Mouse (Mus musculus) C2C12 (cell line): ENCODE data around the gene Pcbp2.

Source experiments
- CEBPB ChIP-seq: IDR thresholded peaks from one replicate; pipeline ENCODE4 v1.6.1; 2011; ENCODE audit warnings: low read depth, mild to moderate bottlenecking, control low read depth, moderate library complexity
- CTCF ChIP-seq: IDR thresholded peaks from one replicate; pipeline ENCODE4 v1.5.1; 2011; ENCODE audit not compliant: control insufficient read depth, insufficient read depth, insufficient read length
- FOSL1 ChIP-seq: IDR thresholded peaks from one replicate; pipeline ENCODE4 v1.8.0; 2011; ENCODE audit warnings: mild to moderate bottlenecking, low read length; ENCODE audit not compliant: poor library complexity, insufficient read depth, severe bottlenecking
- MAX ChIP-seq: IDR thresholded peaks from one replicate; pipeline ENCODE4 v1.6.1; 2011; ENCODE audit warnings: mild to moderate bottlenecking, control low read depth
- MYOG ChIP-seq: IDR thresholded peaks from one replicate; pipeline ENCODE4 v1.6.1; 2011; ENCODE audit not compliant: control insufficient read depth, insufficient read length; ENCODE audit errors: extremely low read depth
- USF1 ChIP-seq: IDR thresholded peaks from one replicate; pipeline ENCODE4 v1.6.1; 2011; ENCODE audit warnings: low read depth, mild to moderate bottlenecking, control low read depth, moderate library complexity

DNA sequence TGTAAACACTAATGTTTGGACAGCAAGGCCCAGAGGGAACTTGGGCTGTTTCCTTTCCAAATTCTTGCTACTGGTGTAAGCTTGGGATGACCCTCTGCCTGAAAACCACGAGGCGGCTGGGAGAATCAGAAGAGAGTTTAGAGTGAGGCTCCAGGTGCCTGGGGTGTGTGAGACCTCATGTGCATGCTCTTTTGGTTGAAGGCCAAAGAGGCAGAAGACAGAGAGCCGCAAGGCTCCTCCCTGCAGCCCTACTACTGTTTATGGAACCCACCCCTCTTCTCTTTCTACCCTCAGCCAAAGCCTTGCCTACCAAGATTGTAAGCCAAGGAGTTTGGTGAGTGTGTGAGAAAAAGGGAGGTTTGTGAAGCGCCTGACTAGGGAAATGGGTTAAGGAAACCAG is 45.5 kb downstream of the Pcbp2 start:
- TF ChIP-seq USF1 (no peak), CTCF (no peak), MAX (no peak), CEBPB (no peak), FOSL1 (no peak), MYOG (no peak)
